Mouse (Mus musculus) MEL (cell line): ENCODE measurements around the gene Chd2. TPM values are rescaled to one million over a fixed set of nuclear protein-coding genes. Genes with fewer than 3 reads are reported as not detected.

Source experiments
- DNase-seq: peaks from one replicate; pipeline ENCODE4 v3.0.0; 2011; ENCODE audit warnings: low read depth, low spot score
- H3K27ac ChIP-seq: 2 replicates; pipeline ENCODE4 v1.5.1; 2012; ENCODE audit warnings: low read depth, mild to moderate bottlenecking, control low read depth, low read length, moderate library complexity; ENCODE audit not compliant: control insufficient read depth
- H3K27me3 ChIP-seq, 2 experiments: fragments of 150-350 bp in 1 of 2; sonication (generic) in 1 of 2; 2 replicates each; pipeline ENCODE4 v1.6.1; 2012; ENCODE audit warnings: low read length in 2 of 2, mild to moderate bottlenecking in 2 of 2, improper control_type of control experiment in 1 of 2, moderate library complexity in 1 of 2; ENCODE audit not compliant: insufficient read depth in 2 of 2, control insufficient read depth in 1 of 2
- H3K36me3 ChIP-seq, 2 experiments: 2 replicates each; pipeline ENCODE4 v1.6.1; 2012 to 2014; ENCODE audit warnings: low read length in 2 of 2, improper control_type of control experiment in 1 of 2, inconsistent platforms in 1 of 2, mild to moderate bottlenecking in 1 of 2; ENCODE audit not compliant: insufficient read depth in 2 of 2, control insufficient read depth in 1 of 2
- H3K4me1 ChIP-seq, 2 experiments: fragments of 150-350 bp in 1 of 2; sonication (generic) in 1 of 2; 2 replicates each; pipeline ENCODE4 v1.6.1; 2012; ENCODE audit warnings: low read length in 2 of 2, improper control_type of control experiment in 1 of 2, mild to moderate bottlenecking in 1 of 2; ENCODE audit not compliant: insufficient read depth in 2 of 2, control insufficient read depth in 1 of 2
- H3K4me3 ChIP-seq, 2 experiments: fragments of 150-350 bp in 1 of 2; sonication (generic) in 1 of 2; 2 replicates each; pipeline ENCODE4 v1.5.1; 2012; ENCODE audit warnings: low read depth in 2 of 2, low read length in 2 of 2, mild to moderate bottlenecking in 2 of 2, moderate library complexity in 2 of 2, control low read depth in 1 of 2, improper control_type of control experiment in 1 of 2; ENCODE audit not compliant: control insufficient read depth in 1 of 2, insufficient read depth in 1 of 2
- H3K79me2 ChIP-seq: 2 replicates; pipeline ENCODE4 v1.6.1; 2012; ENCODE audit warnings: mild to moderate bottlenecking, low read length, moderate library complexity; ENCODE audit not compliant: control insufficient read depth, poor library complexity, insufficient read depth
- H3K9ac ChIP-seq: 2 replicates; pipeline ENCODE4 v1.6.1; 2012; ENCODE audit warnings: low read depth, mild to moderate bottlenecking, control low read depth, low read length, moderate library complexity; ENCODE audit not compliant: control insufficient read depth, poor library complexity, severe bottlenecking
- H3K9me3 ChIP-seq: fragments of 150-350 bp; sonication (generic); replicated peaks from 2 replicates; pipeline ENCODE4 v1.6.1; 2012; ENCODE audit warnings: mild to moderate bottlenecking, low read length, improper control_type of control experiment, moderate library complexity; ENCODE audit not compliant: insufficient read depth
- CHD2 ChIP-seq: IDR thresholded peaks from 2 replicates; pipeline ENCODE4 v1.6.1; 2011; ENCODE audit warnings: low read length, improper control_type of control experiment
- CTCF ChIP-seq, 3 experiments: IDR thresholded peaks in 2 of 3; conservative IDR thresholded peaks in 1 of 3; 2 replicates each; pipeline ENCODE4 v1.5.1; 2011 to 2012; ENCODE audit warnings: low read length in 3 of 3, low read depth in 2 of 3, mild to moderate bottlenecking in 2 of 3, improper control_type of control experiment in 1 of 3, inconsistent platforms in 1 of 3, mixed read lengths in 1 of 3, moderate library complexity in 1 of 3; ENCODE audit not compliant: control insufficient read depth in 1 of 3, insufficient read depth in 1 of 3, poor library complexity in 1 of 3, severe bottlenecking in 1 of 3
- E2F4 ChIP-seq: IDR thresholded peaks from 2 replicates; pipeline ENCODE4 v1.6.1; 2011; ENCODE audit warnings: low read depth, low read length, improper control_type of control experiment, borderline replicate concordance
- ELF1 ChIP-seq: IDR thresholded peaks from 2 replicates; pipeline ENCODE4 v1.6.1; 2014; ENCODE audit warnings: low read depth, mild to moderate bottlenecking, inconsistent platforms, low read length, improper control_type of control experiment, moderate library complexity
- GABPA ChIP-seq: IDR thresholded peaks from 2 replicates; pipeline ENCODE4 v1.6.1; 2012; ENCODE audit warnings: low read depth, mild to moderate bottlenecking, inconsistent platforms, low read length, improper control_type of control experiment, moderate library complexity
- HCFC1 ChIP-seq: IDR thresholded peaks from 2 replicates; pipeline ENCODE4 v1.6.1; 2012; ENCODE audit warnings: low read depth, mild to moderate bottlenecking, inconsistent platforms, low read length, improper control_type of control experiment, moderate library complexity
- MAX ChIP-seq: IDR thresholded peaks from 2 replicates; pipeline ENCODE4 v1.6.1; 2011; ENCODE audit warnings: low read length, improper control_type of control experiment
- MXI1 ChIP-seq: IDR thresholded peaks from 2 replicates; pipeline ENCODE4 v1.6.1; 2011; ENCODE audit warnings: mild to moderate bottlenecking, low read depth, low read length, improper control_type of control experiment
- MYC ChIP-seq: IDR thresholded peaks from 2 replicates; pipeline ENCODE4 v1.6.1; 2011; ENCODE audit warnings: low read depth, mild to moderate bottlenecking, low read length, improper control_type of control experiment, moderate library complexity
- NELFE ChIP-seq: IDR thresholded peaks from 2 replicates; pipeline ENCODE4 v1.6.1; 2011; ENCODE audit warnings: low read depth, low read length, improper control_type of control experiment
- POLR2A ChIP-seq, 2 experiments: IDR thresholded peaks; 2 replicates each; pipeline ENCODE4 v1.6.1; 2011 to 2012; ENCODE audit warnings: low read length in 2 of 2, mild to moderate bottlenecking in 2 of 2, control low read depth in 1 of 2, improper control_type of control experiment in 1 of 2, low read depth in 1 of 2, moderate library complexity in 1 of 2; ENCODE audit not compliant: control insufficient read depth in 1 of 2, insufficient read depth in 1 of 2, poor library complexity in 1 of 2
- POLR2AphosphoS5 ChIP-seq: IDR thresholded peaks from 2 replicates; pipeline ENCODE4 v1.6.1; 2012; ENCODE audit warnings: low read depth, borderline replicate concordance, mild to moderate bottlenecking, inconsistent platforms, low read length, moderate library complexity, mixed read lengths
- TAL1 ChIP-seq: IDR thresholded peaks from 2 replicates; pipeline ENCODE4 v1.6.1; 2012; ENCODE audit warnings: mild to moderate bottlenecking, inconsistent platforms, low read length, moderate library complexity, mixed read lengths
- TBP ChIP-seq: IDR thresholded peaks from 2 replicates; pipeline ENCODE4 v1.8.0; 2011; ENCODE audit warnings: low read depth, low read length, improper control_type of control experiment
- UBTF ChIP-seq: IDR thresholded peaks from 2 replicates; pipeline ENCODE4 v1.6.1; 2012; ENCODE audit warnings: low read depth, mild to moderate bottlenecking, inconsistent platforms, low read length, improper control_type of control experiment, moderate library complexity, borderline replicate concordance; ENCODE audit not compliant: insufficient read depth
- polyA plus RNA-seq, 2 experiments: library from polyadenylated mRNA; stranded (reverse) in 1 of 2; unstranded in 1 of 2; fragments of >175 nt in 1 of 2; fragments of >200 nt in 1 of 2; gene quantifications; 2 replicates each; pipeline versions ENCODE4 v1.2.1 to v1.2.4; 2012; ENCODE audit warnings: low replicate concordance in 2 of 2, low read depth in 1 of 2; ENCODE audit not compliant: insufficient read length in 2 of 2, insufficient read depth in 1 of 2, missing spikeins in 1 of 2
- total RNA-seq: library from RNA; depleted of rRNA; stranded (reverse); fragments of 300-350 nt; gene quantifications from 2 replicates; pipeline ENCODE4 v1.2.3, GENCODE M21; 2012

Chd2 gene
- total and polyA plus RNA-seq, 3 experiments: 9.9 to 275 (median 21.4) TPM

GRCm38 (mm10) chr7:73537634-73538423 lies 3.8 kb downstream of the Chd2 start:
- no peak for TF ChIP-seq HCFC1
- TF ChIP-seq E2F4: no peak
- no peak for TF ChIP-seq MYC
- peak in 1 of 2 experiments; percentile 90; a peak in 3 of 4 replicates for TF ChIP-seq POLR2A (IDR thresholded peaks at IDR 0.05; ENCODE audit: control insufficient read depth in 1 of 2, insufficient read depth in 1 of 2, low read depth in 1 of 2, low read length in 2 of 2, poor library complexity in 1 of 2)
- TF ChIP-seq GABPA: no peak
- TF ChIP-seq POLR2AphosphoS5: peak; percentile 85
- TF ChIP-seq TBP: peak; percentile 83
- TF ChIP-seq CTCF (IDR thresholded peaks at IDR 0.05 in 2 of 3, conservative IDR thresholded peaks at IDR 0.05 in 1 of 3; ENCODE audit: control insufficient read depth in 1 of 3, insufficient read depth in 1 of 3, low read depth in 2 of 3, low read length in 3 of 3, poor library complexity in 1 of 3, severe bottlenecking in 1 of 3): no peak
- Histone ChIP-seq H3K4me1 (peaks cover 18% of the 10 kb centered on the region in 2 experiments), H3K36me3 (peaks cover 3 to 45% of the 10 kb centered on the region in 2 experiments; a peak in 3 of 4 replicates), H3K9me3 (no peaks in the 10 kb centered on the region), H3K4me3 (peak overlapping the region; percentile 82 to 89), H3K9ac (peak overlapping the region; percentile 100), H3K27me3 (no peaks in the 10 kb centered on the region), H3K79me2 (peaks cover 55% of the 10 kb centered on the region), H3K27ac (peak overlapping the region; percentile 99)
- DNase-seq: peak; percentile 99

- Histone ChIP-seq H3K9me3 (no peaks in the 10 kb centered on the region), H3K9ac (peak overlapping the region; percentile 91), H3K27me3 (no peaks in the 10 kb centered on the region), H3K79me2 (peaks cover 53% of the 10 kb centered on the region), H3K4me3 (peak overlapping the region; percentile 69 to 82), H3K36me3 (peaks cover 3 to 44% of the 10 kb centered on the region in 2 experiments; a peak in 3 of 4 replicates), H3K4me1 (peaks cover 19% of the 10 kb centered on the region in 2 experiments), H3K27ac (peak overlapping the region; percentile 95)
- TF ChIP-seq POLR2AphosphoS5 (peak; percentile 55; the same call in 1 of the 2 replicates), UBTF (no peak), TAL1 (no peak), MAX (no peak), ELF1 (no peak), CHD2 (no peak), MXI1 (no peak), NELFE (no peak)
- DNase-seq: no peak
These were observed 4.4 kb downstream of the Chd2 start for GRCm38 (mm10) chr7:73537228-73537627.
